In genomic region chr4:53415873-53416637, GRCm38 (mm10) we compare ENCODE assay signal across 9 mouse cellular contexts. TPM values are rescaled to one million over a fixed set of nuclear protein-coding genes. Genes with fewer than 3 reads are reported as not detected.
DNase-seq lines count a peak whose midpoint lies in the region; TF ChIP-seq lines count a peak whose summit lies in the region.
"Had no signal": no experiment of that assay in that cellular context is flagged by ENCODE, and none has a peak within 500 bp of the region (broad histone marks: within the 10 kb centered on the region; RNA-seq: fewer than 3 reads in every experiment).

No protein-coding gene starts in this region.

- no peaks in the 10 kb centered on the region for H3K36me3 ChIP-seq in spleen, adult 2 months (ENCODE audit: control insufficient read depth, insufficient read depth, low read length)
- H3K36me3 ChIP-seq in hindbrain, embryonic 10.5 days = no peaks in the 10 kb centered on the region

- no peak for TF ChIP-seq POLR2A in spleen, adult 2 months (IDR thresholded peaks at IDR 0.05; ENCODE audit: low read depth, low read length)

- no peaks in the 10 kb centered on the region for H3K27me3 ChIP-seq in spleen, adult 2 months (ENCODE audit: control insufficient read depth, insufficient read depth, low read length)
- H3K27me3 ChIP-seq in hindbrain, embryonic 10.5 days (ENCODE audit: insufficient read depth, poor library complexity, severe bottlenecking) = no peaks in the 10 kb centered on the region

- peak overlapping the region; percentile 30; the same call in 1 of the 2 replicates for H3K27ac ChIP-seq in spleen, adult 2 months (ENCODE audit: insufficient read depth, low read length)
- H3K27ac ChIP-seq in hindbrain, embryonic 10.5 days = no peak overlapping the region
- H3K27ac ChIP-seq: left cerebral cortex, adult 2 months had no signal

- H3K9me3 ChIP-seq in hindbrain, embryonic 10.5 days = no peaks in the 10 kb centered on the region

- 87% methylated on average over 9 of the region's 10 CpGs for whole genome bisulfite sequencing in spleen, adult 2 months
- 92% methylated on average over 9 of the region's 10 CpGs for WGBS in hindbrain, embryonic 10.5 days

- peaks cover 11% of the 10 kb centered on the region for H3K4me1 ChIP-seq in spleen, adult 2 months (ENCODE audit: control insufficient read depth, insufficient read depth, insufficient read length)
- H3K4me1 ChIP-seq in hindbrain, embryonic 10.5 days (replicated peaks) = no peaks in the 10 kb centered on the region

- TF ChIP-seq CTCF in spleen, adult 2 months (IDR thresholded peaks at IDR 0.05; ENCODE audit: extremely low read depth, insufficient read depth, insufficient read length, insufficient replicate concordance) = no peak

- DNase-seq in spleen, adult 2 months (ENCODE audit: low read depth in 1 of 2, low spot score in 2 of 2) = no peak
- DNase-seq in spleen, postnatal 10 days (ENCODE audit: low spot score in 2 of 2) = no peak
- DNase-seq in gastrocnemius, adult 18-20 months (ENCODE audit: low spot score) = peak; percentile 75
- peak; percentile 37 to 77 for DNase-seq in layer of hippocampus, adult 18-20 months (ENCODE audit: low spot score in 2 of 2)
- peak; percentile 28 to 50 for DNase-seq in right cerebral cortex, postnatal 36 days (ENCODE audit: low spot score in 2 of 2)
- DNase-seq in spleen, postnatal 36 days (ENCODE audit: low spot score in 2 of 2) = no peak
- DNase-seq in retina, postnatal 1 day = no peak
- DNase-seq in hindbrain, embryonic 10.5 days (ENCODE audit: low spot score) = no peak

- no peak overlapping the region for H3K4me3 ChIP-seq in spleen, adult 2 months (ENCODE audit: extremely low read depth, insufficient read depth, insufficient read length)
- no peak overlapping the region for H3K4me3 ChIP-seq in hindbrain, embryonic 10.5 days
- H3K4me3 ChIP-seq: left cerebral cortex, adult 2 months had no signal

RNA-seq across cellular contexts. Expression of gene Slc44a1, which starts 24.2 kb away (rescaled TPM):
- 10.3 and 17.3 TPM in 2 replicates for polyA plus RNA-seq in spleen, adult 2 months (2012; rRNA removed)
- 10 to 100 TPM; 15.8 to 22.5 TPM for total RNA-seq in gastrocnemius, adult 18-20 months (2021)
- 10 to 100 TPM; 75.7 to 84.1 TPM for total RNA-seq in layer of hippocampus, adult 18-20 months (2021)
- polyA plus RNA-seq in hindbrain, embryonic 10.5 days (2016; fragmentation: Nextera tagmentation; extraction: Ambion mirVana) = 10.8 and 12.0 TPM in 2 replicates

Comparison
In these comparisons a context has a peak if more than half of its experiments do, and no peak if none do; other contexts are left out.
1. DNase-seq: peak in gastrocnemius, adult 18-20 months (single experiment), layer of hippocampus, adult 18-20 months (2 of 2) and right cerebral cortex, postnatal 36 days (2 of 2); none in spleen, adult 2 months (0 of 2), spleen, postnatal 10 days (0 of 2), spleen, postnatal 36 days (0 of 2), retina, postnatal 1 day (single experiment) and hindbrain, embryonic 10.5 days (single experiment).